Mouse (Mus musculus) bone marrow, adult 2 months (tissue): Measurements from ENCODE around the gene Apol10b. TPM values are rescaled to one million over a fixed set of nuclear protein-coding genes. Genes with fewer than 3 reads are reported as not detected.
"Not testable (repeated sequence)": the region's sequence is repeated elsewhere in the genome, so short reads cannot be mapped to it uniquely, and the experiment has no call there.

Source experiments
- H3K27ac ChIP-seq: fragments of 200-500 bp; 2 replicates; pipeline ENCODE4 v1.5.1; 2012; ENCODE audit warnings: low read depth, mild to moderate bottlenecking, control low read depth, inconsistent platforms, low read length; ENCODE audit not compliant: control insufficient read depth, poor library complexity, insufficient read depth
- H3K4me1 ChIP-seq: fragments of 200-500 bp; 2 replicates; pipeline ENCODE4 v1.6.1; 2011; ENCODE audit warnings: low read length; ENCODE audit not compliant: control insufficient read depth, insufficient read depth
- H3K4me3 ChIP-seq: fragments of 200-500 bp; replicated peaks from 2 replicates; pipeline ENCODE3; 2011; ENCODE audit warnings: mild to moderate bottlenecking, low read depth, low read length, control low read depth; ENCODE audit not compliant: control insufficient read depth
- CTCF ChIP-seq: fragments of 200-500 bp; IDR thresholded peaks from 2 replicates; pipeline ENCODE4 v1.5.1; 2011; ENCODE audit warnings: low read length, control low read depth; ENCODE audit not compliant: control insufficient read depth, insufficient read depth
- POLR2A ChIP-seq: fragments of 200-500 bp; IDR thresholded peaks from 2 replicates; pipeline ENCODE4 v1.6.1; 2011; ENCODE audit warnings: low read depth, mild to moderate bottlenecking, control low read depth, low read length, borderline replicate concordance; ENCODE audit not compliant: control insufficient read depth
- WGBS: fragments of 180-500 bp; shearing (Covaris S2); methylation state at CpG from one replicate; pipeline ENCODE4 v1.1.7; 2018; 5-methylcytosine and 5-hydroxymethylcytosine counted together
- polyA plus RNA-seq: library from polyadenylated mRNA; stranded (reverse); fragments of >200 nt; gene quantifications from 2 replicates; pipeline ENCODE4 v1.2.4, GENCODE M21; 2011; ENCODE audit warnings: low replicate concordance; ENCODE audit not compliant: missing spikeins, insufficient read depth, insufficient read length

Apol10b gene
- polyA plus RNA-seq = not detected in 2 replicates

DNA sequence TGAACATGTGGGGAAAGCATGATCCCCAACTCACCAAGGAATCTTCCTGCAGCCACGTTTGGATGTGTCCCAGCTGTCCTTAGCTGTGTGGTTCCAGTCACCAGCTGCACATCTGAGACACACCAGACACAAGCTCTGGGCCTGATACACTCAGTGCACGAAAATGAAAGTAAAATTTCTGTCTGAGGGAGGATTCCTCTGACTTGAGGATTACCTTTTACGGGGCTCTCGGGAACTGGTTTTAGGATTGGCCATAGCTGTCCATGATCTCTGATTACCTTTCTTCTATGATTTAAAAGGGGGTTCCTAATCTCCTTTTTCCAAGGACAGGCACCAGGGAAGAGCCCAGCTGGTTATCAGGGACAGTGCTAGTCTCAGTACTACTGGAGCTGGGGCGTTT is at the start of gene Apol10b:
Apol10b (minus strand) TSS at position 165 of the 400 bp plus-strand sequence.
- TF ChIP-seq POLR2A = no peak
- TF ChIP-seq CTCF = no peak
- Histone ChIP-seq H3K4me3 (no peak within 1 kb of the TSS), H3K27ac (no peak within 1 kb of the TSS), H3K4me1 (no peaks in the 10 kb centered on the region)
- WGBS = 52% methylated on average over 5 of the region's 5 CpGs

- not testable (repeated sequence) for H3K27ac ChIP-seq, H3K4me3 ChIP-seq, H3K4me1 ChIP-seq
- WGBS = 58% methylated on average over 2 of the region's 2 CpGs
Observed at GRCm38 (mm10) chr15:77643176-77643575, 47.3 kb upstream of the Apol10b start, which contains the start of gene Apol11b. TSS of gene Apol11b (minus strand) at chr15:77643286.

- H3K27ac ChIP-seq, H3K4me3 ChIP-seq, H3K4me1 ChIP-seq: not testable (repeated sequence)
- 64% methylated on average over 3 of the region's 3 CpGs for WGBS
Observed at GRCm38 (mm10) chr15:77629822-77630221, 33.9 kb upstream of the Apol10b start.

GRCm38 (mm10) chr15:77628647-77629046 is 32.7 kb upstream of the Apol10b start:
- WGBS = 52% methylated on average over 9 of the region's 9 CpGs
- not testable (repeated sequence) for H3K27ac ChIP-seq, H3K4me3 ChIP-seq, H3K4me1 ChIP-seq

DNA sequence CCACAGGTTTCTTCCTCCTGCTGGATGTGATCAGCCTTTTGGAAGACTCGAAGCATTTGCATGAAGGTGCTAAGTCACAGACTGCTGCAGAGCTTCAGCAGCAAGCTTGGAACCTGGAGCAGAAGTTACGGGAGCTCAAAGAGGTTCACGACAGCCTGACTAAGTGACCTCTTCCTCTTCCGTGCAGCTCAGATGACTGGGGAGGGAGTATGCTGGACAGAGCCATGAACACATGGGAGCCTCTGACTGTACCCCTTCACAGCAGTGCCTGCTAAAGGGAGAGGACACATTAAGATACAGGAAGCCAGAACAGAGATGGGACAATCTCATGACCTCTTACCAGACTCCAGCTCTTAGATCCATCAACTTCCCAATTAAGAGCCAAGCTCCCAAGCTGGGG is 30.5 kb upstream of the Apol10b start:
- WGBS = 13% methylated on average over 4 of the region's 4 CpGs
- not testable (repeated sequence) for H3K27ac ChIP-seq, H3K4me1 ChIP-seq, H3K4me3 ChIP-seq

DNA sequence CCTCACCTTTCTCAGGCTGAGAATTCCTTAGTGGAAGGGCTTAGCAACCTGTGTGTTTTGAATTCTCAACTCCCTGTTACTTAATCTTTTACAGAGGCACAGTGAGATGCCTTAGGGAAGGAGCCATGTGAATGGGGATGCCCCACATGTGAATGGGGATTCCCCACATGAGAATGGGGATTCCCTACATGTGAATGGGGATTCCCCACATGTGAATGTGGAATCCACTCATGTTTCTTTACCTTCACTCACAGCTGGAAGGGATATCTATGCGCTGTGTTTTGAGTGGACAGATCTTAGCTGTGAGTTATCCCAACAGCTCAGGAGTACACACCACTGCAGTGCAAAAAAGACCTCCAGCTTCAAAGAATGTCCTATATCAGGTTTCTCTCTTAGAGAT is 28.8 kb upstream of the Apol10b start:
- no peaks in the 10 kb centered on the region; the same call in 1 of the 2 replicates for H3K4me1 ChIP-seq
- 76% methylated on average over 1 of the region's 1 CpGs for WGBS
- TF ChIP-seq POLR2A (no peak), CTCF (no peak)

GRCm38 (mm10) chr15:77606069-77606468 is 10.1 kb upstream of the Apol10b start:
- Histone ChIP-seq H3K27ac (no peak overlapping the region), H3K4me3 (no peak overlapping the region), H3K4me1 (no peaks in the 10 kb centered on the region)
- TF ChIP-seq POLR2A (no peak), CTCF (no peak)
- WGBS = 88% methylated on average over 3 of the region's 3 CpGs

More for the DNA sequence above, 28.8 kb upstream of the Apol10b start:
- H3K4me3 ChIP-seq = no peak overlapping the region
- no peak overlapping the region for H3K27ac ChIP-seq

DNA sequence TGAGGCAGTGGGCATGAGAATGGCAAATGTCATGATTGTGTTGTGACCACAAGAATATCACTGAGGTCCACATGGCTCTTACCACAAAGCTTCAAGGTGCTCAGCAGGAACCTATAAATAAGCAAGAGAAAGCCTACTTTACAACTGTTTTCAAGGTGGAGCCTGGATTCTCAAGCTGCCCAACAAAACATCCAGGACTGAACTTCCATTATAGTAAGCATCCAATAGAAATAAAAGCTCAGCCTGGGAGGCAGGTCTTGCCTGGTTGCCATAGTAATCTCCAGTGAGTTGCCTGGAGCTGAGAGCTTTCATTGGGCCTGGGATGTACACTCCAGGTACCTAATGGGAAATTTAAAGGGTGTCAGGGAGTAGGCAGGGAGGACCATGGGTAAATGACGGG is 3.0 kb upstream of the Apol10b start, which contains the start of gene Gm36245:
Gm36245 (plus strand) TSS at position 301 of the 400 bp plus-strand sequence.
- Histone ChIP-seq H3K4me3 (no peak within 1 kb of the TSS), H3K4me1 (no peaks in the 10 kb centered on the region), H3K27ac (no peak within 1 kb of the TSS)
- 67% methylated on average over 1 of the region's 1 CpGs for whole genome bisulfite sequencing
- no peak for TF ChIP-seq POLR2A
- TF ChIP-seq CTCF = no peak

DNA sequence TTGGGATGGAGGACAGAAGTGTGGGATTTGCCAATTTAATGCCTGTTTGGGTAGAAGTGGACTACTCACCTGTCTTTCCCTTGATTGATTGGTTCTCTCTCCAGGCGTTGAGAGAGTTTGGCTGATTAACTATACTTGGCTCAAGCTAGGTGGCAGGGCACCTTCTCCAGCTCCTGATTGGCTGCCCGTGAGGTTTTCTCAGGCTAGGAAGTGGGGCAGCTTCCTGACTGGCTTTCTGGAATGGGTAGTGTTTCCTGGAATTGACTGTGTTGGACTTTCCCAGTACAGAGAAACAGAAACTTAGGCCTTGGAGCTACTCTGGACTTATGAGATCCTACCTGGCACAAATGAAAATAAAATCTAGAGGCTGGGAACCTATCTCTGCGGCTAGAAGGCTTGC is 2.5 kb upstream of the Apol10b start:
- Histone ChIP-seq H3K27ac (no peak overlapping the region), H3K4me3 (no peak overlapping the region), H3K4me1 (no peaks in the 10 kb centered on the region)
- WGBS = 50% methylated on average over 3 of the region's 3 CpGs
- TF ChIP-seq POLR2A (no peak), CTCF (no peak)
